Mouse (Mus musculus): Measurements from ENCODE around the gene Naa50.

Naa50 gene

GRCm38 (mm10) chr16:44200146-44200545, 60.5 kb downstream of the Naa50 start:
- DNase-seq (ENCODE audit: low spot score), result no peak

DNA sequence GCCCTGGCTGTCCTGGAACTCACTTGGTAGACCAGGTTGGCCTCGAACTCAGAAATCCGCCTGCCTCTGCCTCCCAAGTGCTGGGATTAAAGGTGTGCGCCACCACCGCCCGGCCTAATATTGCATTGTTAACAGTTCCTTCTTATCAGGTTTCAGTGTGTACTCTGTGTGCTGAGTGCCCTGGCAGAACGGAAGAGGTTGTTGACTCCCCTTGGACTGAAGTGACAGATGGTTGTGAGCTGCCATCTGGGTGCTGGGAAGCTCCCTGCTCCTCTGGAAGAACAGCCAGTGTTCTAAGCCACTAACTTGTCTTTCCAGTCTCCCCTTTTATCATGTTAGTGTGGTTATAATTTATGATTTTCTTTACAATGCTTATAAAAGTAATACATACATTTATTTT, 64.7 kb downstream of the Naa50 start:
- DNase-seq (ENCODE audit: low spot score), result no peak

DNA sequence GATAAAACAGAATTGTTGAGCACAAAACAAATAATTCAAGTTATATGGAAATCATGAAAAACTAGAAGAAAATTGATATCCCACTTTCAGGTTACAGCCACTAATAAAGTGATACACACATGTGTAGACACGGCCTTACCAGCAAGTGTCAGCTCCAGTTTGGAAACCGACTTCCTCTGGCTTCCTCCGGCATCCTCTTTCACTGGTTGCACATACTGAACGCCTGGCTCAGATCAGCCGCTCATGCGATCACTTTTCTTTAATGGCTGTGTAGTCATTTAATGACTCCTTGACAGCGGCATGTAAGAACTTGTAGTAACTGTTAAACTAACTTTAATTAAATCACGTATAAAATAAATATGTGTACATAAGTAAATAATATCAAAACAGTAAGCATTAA, 66.3 kb downstream of the Naa50 start:
- no peak for DNase-seq (ENCODE audit: low spot score)

DNA sequence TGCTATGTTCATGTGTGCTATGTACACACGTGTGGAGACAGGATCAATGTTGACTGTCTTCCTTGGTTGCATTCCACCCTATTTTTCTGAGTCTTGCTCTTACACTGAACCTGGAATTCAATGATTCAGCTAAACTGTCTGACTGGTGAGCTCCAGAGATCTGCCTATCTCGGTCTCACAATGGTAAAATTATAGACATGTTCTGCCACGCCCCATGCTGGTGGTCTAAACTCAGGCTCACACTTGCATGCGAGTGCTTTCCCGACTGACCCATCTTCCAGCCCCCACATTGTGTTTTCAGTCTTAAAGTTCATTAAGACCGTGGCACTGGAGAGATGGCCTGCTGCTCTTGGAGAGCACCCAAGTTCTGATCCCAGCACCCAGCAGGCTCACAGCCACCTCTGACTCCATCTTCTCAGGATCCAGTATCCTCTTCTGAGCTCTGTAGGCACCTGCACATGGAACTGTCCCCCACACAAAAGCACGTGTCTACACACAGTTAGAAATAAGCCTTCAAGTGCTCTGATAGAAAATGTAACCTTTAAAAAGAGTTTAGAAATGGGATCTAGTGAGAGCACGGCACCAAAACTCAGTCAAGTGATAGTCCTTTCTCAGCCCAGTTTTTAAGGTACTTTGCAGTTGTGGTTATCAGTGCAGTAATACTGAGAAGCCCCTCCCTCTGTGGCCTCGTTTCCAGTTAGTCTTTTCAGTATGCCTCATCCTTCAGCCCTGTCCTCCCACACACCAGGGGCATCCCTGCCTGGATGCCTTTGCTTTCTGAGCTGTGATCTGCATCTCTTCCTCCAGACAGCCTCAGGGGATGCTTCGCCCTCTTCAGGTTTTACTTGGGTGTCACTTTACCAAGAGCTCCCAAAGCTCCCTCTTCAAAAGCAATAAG, 70.8 kb downstream of the Naa50 start:
- no peak for DNase-seq (ENCODE audit: low spot score)

DNA sequence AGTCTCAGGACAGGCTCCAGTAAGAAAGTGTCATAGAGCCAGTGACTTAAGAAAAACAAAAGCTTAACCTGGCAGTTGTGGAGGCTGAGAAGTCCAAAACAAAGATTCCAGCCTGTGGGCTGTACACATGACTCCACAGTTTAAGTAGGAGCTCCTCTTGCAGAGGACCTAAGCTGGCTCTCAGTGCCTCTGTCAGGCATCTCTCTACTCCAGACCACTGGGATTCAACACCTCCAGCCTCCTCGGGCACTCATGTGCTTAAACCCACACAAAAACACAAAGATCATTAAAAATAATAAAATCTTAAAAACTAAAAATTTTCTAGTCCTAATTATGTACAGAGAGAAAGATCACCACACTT, 71.4 kb downstream of the Naa50 start:
- no peak for DNase-seq (ENCODE audit: low spot score)

- DNase-seq (ENCODE audit: low spot score), result no peak
Measured at GRCm38 (mm10) chr16:44212703-44213102, 73.1 kb downstream of the Naa50 start.
